14 mouse cellular contexts compared by ENCODE assay signal in the genomic region with DNA sequence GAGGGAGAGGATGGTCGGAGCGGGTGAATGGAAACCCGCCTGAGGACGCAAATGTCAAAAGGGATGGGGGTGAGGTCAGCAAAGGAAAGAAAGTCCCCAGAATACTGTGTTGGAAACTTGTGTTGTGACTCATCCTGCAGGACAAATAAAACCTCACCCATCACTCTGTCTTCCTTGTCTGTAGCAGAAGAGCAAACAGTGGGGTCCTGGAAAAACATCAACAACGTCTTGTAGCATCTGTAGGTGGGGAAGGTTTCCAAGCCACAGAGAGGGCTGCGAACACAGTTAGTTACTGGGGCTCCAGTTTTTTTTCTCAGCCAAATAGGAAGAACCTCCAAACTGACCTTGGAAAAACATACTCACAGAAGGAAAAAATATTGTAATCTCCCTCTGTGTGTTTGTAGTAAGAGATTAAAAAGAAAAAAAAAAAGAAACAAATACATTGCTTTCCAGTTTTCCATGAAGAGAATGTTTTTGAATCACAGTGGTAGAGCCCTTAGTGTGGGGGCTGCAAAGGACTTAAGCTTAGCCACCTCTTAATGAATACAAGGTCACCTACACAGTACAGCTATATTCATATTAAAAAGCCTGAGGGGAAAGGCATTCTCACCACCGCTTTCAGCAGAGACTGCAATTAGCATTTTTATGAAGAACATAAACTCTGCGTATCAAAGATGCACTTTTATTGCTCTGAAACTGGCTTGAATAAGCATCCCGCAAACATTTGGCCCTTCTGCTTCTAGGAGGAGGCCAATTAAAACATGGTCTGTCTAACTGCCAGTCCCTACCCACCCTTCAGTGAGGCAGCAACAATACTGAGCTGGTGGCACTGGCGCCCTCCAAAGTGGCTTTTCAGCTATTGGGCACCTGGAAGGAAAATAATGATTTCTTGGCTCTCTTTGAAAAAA.
A peak's percentile ranks its signal among the peaks of the same experiment; 100 is the strongest.
DNase-seq lines count a peak whose midpoint lies in the region; TF ChIP-seq lines count a peak whose summit lies in the region.
"Had no signal": no experiment of that assay in that cellular context is flagged by ENCODE, and none has a peak within 500 bp of the region (broad histone marks: within the 10 kb centered on the region; RNA-seq: fewer than 3 reads in every experiment).

No protein-coding gene starts in this region.

- intact Hi-C loops in gastrocnemius, adult 2 months (cut with DNase I), result loop anchor here (10.0 kb wide), 1 partner anchor 257 kb away; no protein-coding TSS in a partner anchor
- intact Hi-C loops in gastrocnemius, postnatal 14 days (cut with DNase I; ENCODE audit: low total_unique reads), result no loop called here

- H3K4me3 ChIP-seq in gastrocnemius, adult 2 months, result no peak overlapping the region; the same call in 1 of the 2 replicates
- H3K4me3 ChIP-seq: hindbrain, embryonic 15.5 days; limb, embryonic 15.5 days; midbrain, embryonic 13.5 days had no signal

- H3K27ac ChIP-seq in gastrocnemius, adult 2 months, result peak overlapping the region; percentile 81
- H3K27ac ChIP-seq: hindbrain, embryonic 15.5 days; limb, embryonic 15.5 days; macrophage; midbrain, embryonic 13.5 days had no signal

- no peak for TF ChIP-seq CTCF in gastrocnemius, adult 2 months (IDR thresholded peaks at IDR 0.05)

- DNase-seq in gastrocnemius, adult 2 months, result peak; percentile 31
- DNase-seq in gastrocnemius, postnatal 14 days, result no peak
- peak; percentile 4 for DNase-seq in kidney, adult 9 months
- DNase-seq in kidney, adult 18-20 months, result no peak
- DNase-seq in ovary, adult 18-20 months (ENCODE audit: low spot score), result peak; percentile 48
- DNase-seq in ovary, postnatal 36 days (ENCODE audit: low spot score), result no peak
- no peak for DNase-seq in thymus, postnatal 25 days
- DNase-seq: adrenal gland, adult 2 months; kidney, adult 11 months; lung, adult 18-20 months had no signal

Comparison
In these comparisons a context has a peak if more than half of its experiments do, and no peak if none do; other contexts are left out.
1. DNase-seq: peak in gastrocnemius, adult 2 months (single experiment), kidney, adult 9 months (single experiment) and ovary, adult 18-20 months (single experiment); none in gastrocnemius, postnatal 14 days (single experiment), kidney, adult 18-20 months (single experiment), ovary, postnatal 36 days (single experiment) and thymus, postnatal 25 days (single experiment).